Mouse (Mus musculus): ENCODE results near the gene Atrnl1.
"Not testable (repeated sequence)": the region's sequence is repeated elsewhere in the genome, so short reads cannot be mapped to it uniquely, and the experiment has no call there.

Gene Atrnl1

GRCm38 (mm10) chr19:57823446-57823845 lies 212.6 kb downstream of the Atrnl1 start:
- peak; percentile 66 for DNase-seq (ENCODE audit: low read depth)

GRCm38 (mm10) chr19:57825271-57826207 lies 214.7 kb downstream of the Atrnl1 start:
- peak; percentile 81 for DNase-seq (ENCODE audit: low read depth)

GRCm38 (mm10) chr19:57833083-57833482 lies 222.2 kb downstream of the Atrnl1 start:
- no peak for DNase-seq (ENCODE audit: low read depth)

GRCm38 (mm10) chr19:57837882-57838281 lies 227.0 kb downstream of the Atrnl1 start:
- no peak for DNase-seq (ENCODE audit: low read depth)

GRCm38 (mm10) chr19:57838546-57838945 lies 227.7 kb downstream of the Atrnl1 start:
- DNase-seq (ENCODE audit: low read depth): no peak

- DNase-seq (ENCODE audit: low read depth): no peak
Measured at GRCm38 (mm10) chr19:57849915-57850314, 239.1 kb downstream of the Atrnl1 start.

GRCm38 (mm10) chr19:57868350-57868749 lies 257.5 kb downstream of the Atrnl1 start:
- no peak for DNase-seq (ENCODE audit: low read depth)

GRCm38 (mm10) chr19:57870871-57871270 lies 260.0 kb downstream of the Atrnl1 start:
- no peak for DNase-seq (ENCODE audit: low read depth)

GRCm38 (mm10) chr19:57876057-57876456 lies 265.2 kb downstream of the Atrnl1 start:
- DNase-seq (ENCODE audit: low read depth): peak; percentile 22

GRCm38 (mm10) chr19:57877343-57877742 lies 266.5 kb downstream of the Atrnl1 start:
- no peak for DNase-seq (ENCODE audit: low read depth)

GRCm38 (mm10) chr19:57878583-57878982 lies 267.7 kb downstream of the Atrnl1 start:
- DNase-seq (ENCODE audit: low read depth): no peak

GRCm38 (mm10) chr19:57879841-57880240 lies 269.0 kb downstream of the Atrnl1 start:
- not testable (repeated sequence) for DNase-seq (ENCODE audit: low read depth)

- peak; percentile 85 for DNase-seq (ENCODE audit: low read depth)
Measured at GRCm38 (mm10) chr19:57881927-57882326, 271.1 kb downstream of the Atrnl1 start.

- DNase-seq (ENCODE audit: low read depth): no peak
Measured at GRCm38 (mm10) chr19:57888871-57889270, 278.0 kb downstream of the Atrnl1 start.

- peak; percentile 45 for DNase-seq (ENCODE audit: low read depth)
Measured at GRCm38 (mm10) chr19:57889741-57890140, 278.9 kb downstream of the Atrnl1 start.

- no peak for DNase-seq (ENCODE audit: low read depth)
Measured at GRCm38 (mm10) chr19:57890954-57891353, 280.1 kb downstream of the Atrnl1 start.

GRCm38 (mm10) chr19:57894191-57894590 lies 283.4 kb downstream of the Atrnl1 start:
- no peak for DNase-seq (ENCODE audit: low read depth)

GRCm38 (mm10) chr19:57900037-57900436 lies 289.2 kb downstream of the Atrnl1 start:
- DNase-seq (ENCODE audit: low read depth): peak; percentile 70

GRCm38 (mm10) chr19:57909466-57909865 lies 298.6 kb downstream of the Atrnl1 start:
- no peak for DNase-seq (ENCODE audit: low read depth)

- no peak for DNase-seq (ENCODE audit: low read depth)
Measured at GRCm38 (mm10) chr19:57910650-57911049, 299.8 kb downstream of the Atrnl1 start.

- DNase-seq (ENCODE audit: low read depth): peak; percentile 46
Measured at GRCm38 (mm10) chr19:57916325-57916724, 305.5 kb downstream of the Atrnl1 start.

GRCm38 (mm10) chr19:57922991-57923390 lies 312.2 kb downstream of the Atrnl1 start:
- DNase-seq (ENCODE audit: low read depth): peak; percentile 24

GRCm38 (mm10) chr19:57924856-57925255 lies 314.0 kb downstream of the Atrnl1 start:
- DNase-seq (ENCODE audit: low read depth): peak; percentile 28

GRCm38 (mm10) chr19:57925681-57926080 lies 314.8 kb downstream of the Atrnl1 start:
- peak; percentile 20 for DNase-seq (ENCODE audit: low read depth)
